Mouse (Mus musculus): ENCODE measurements around the gene Tmem88. TPM values are rescaled to one million over a fixed set of nuclear protein-coding genes. Genes with fewer than 3 reads are reported as not detected.

Gene Tmem88
- polyA plus RNA-seq, 1 experiment from 2014 or later = 9.5 TPM

- Histone ChIP-seq H3K4me3 (replicated peaks) (peak overlapping the region; percentile 73), H3K27me3 (peaks cover 66% of the 10 kb centered on the region), H3K36me3 (no peaks in the 10 kb centered on the region), H3K9me3 (replicated peaks) (no peaks in the 10 kb centered on the region), H3K4me1 (replicated peaks) (peaks cover 69% of the 10 kb centered on the region), H3K27ac (peak overlapping the region; percentile 68), H3K4me2 (peak overlapping the region; percentile 97), H3K9ac (peak overlapping the region; percentile 88)
- DNase-seq = no peak
- WGBS (ENCODE audit: insufficient replicate concordance) = under 1% methylated on average over 22 of the region's 22 CpGs
- ATAC-seq (ENCODE audit: low read depth) = no peak
Observed at GRCm38 (mm10) chr11:69366855-69367615, 31.0 kb downstream of the Tmem88 start.

- 5% methylated on average over 26 of the region's 26 CpGs for WGBS (ENCODE audit: insufficient replicate concordance)
Observed at GRCm38 (mm10) chr11:69366157-69366854, 31.7 kb downstream of the Tmem88 start.

GRCm38 (mm10) chr11:69365722-69366121 lies 32.3 kb downstream of the Tmem88 start:
- peak overlapping the region; percentile 97 for H3K4me2 ChIP-seq
- H3K27ac ChIP-seq = peak overlapping the region; percentile 40
- 51% methylated on average over 6 of the region's 6 CpGs for WGBS (ENCODE audit: insufficient replicate concordance)
- H3K4me3 ChIP-seq (replicated peaks) = peak overlapping the region; percentile 73
- H3K9me3 ChIP-seq (replicated peaks) = no peaks in the 10 kb centered on the region
- DNase-seq (no peak), ATAC-seq (ENCODE audit: low read depth) (no peak)
- peak overlapping the region; percentile 46 for H3K9ac ChIP-seq
- H3K4me1 ChIP-seq (replicated peaks) = peaks cover 56% of the 10 kb centered on the region
- peaks cover 6% of the 10 kb centered on the region; the same call in 1 of the 2 replicates for H3K36me3 ChIP-seq
- H3K27me3 ChIP-seq = peaks cover 56% of the 10 kb centered on the region

More at GRCm38 (mm10) chr11:69366157-69366854, 31.7 kb downstream of the Tmem88 start:
- Histone ChIP-seq H3K9ac (peak overlapping the region; percentile 46), H3K9me3 (replicated peaks) (no peaks in the 10 kb centered on the region), H3K27me3 (peaks cover 60% of the 10 kb centered on the region), H3K27ac (peak overlapping the region; percentile 40), H3K36me3 (0 out of 2 replicates have a peak, but pooled peaks cover under 1% of the 10 kb centered on the region), H3K4me1 (replicated peaks) (peaks cover 61% of the 10 kb centered on the region), H3K4me2 (peak overlapping the region; percentile 97), H3K4me3 (replicated peaks) (peak overlapping the region; percentile 73)
- ATAC-seq (ENCODE audit: low read depth) (peak; percentile 70), DNase-seq (peak; percentile 66)

GRCm38 (mm10) chr11:69364910-69365309 lies 33.1 kb downstream of the Tmem88 start:
- DNase-seq = no peak
- Histone ChIP-seq H3K36me3 (peaks cover 8% of the 10 kb centered on the region; the same call in 1 of the 2 replicates), H3K27me3 (peaks cover 60% of the 10 kb centered on the region), H3K4me3 (replicated peaks) (no peak overlapping the region), H3K9ac (no peak overlapping the region), H3K4me2 (peak overlapping the region; percentile 97), H3K9me3 (replicated peaks) (no peaks in the 10 kb centered on the region), H3K27ac (peak overlapping the region; percentile 40), H3K4me1 (replicated peaks) (peaks cover 50% of the 10 kb centered on the region)
- 29% methylated on average over 6 of the region's 6 CpGs for WGBS (ENCODE audit: insufficient replicate concordance)
- 0 out of 2 replicates have a peak, but pooled peaks have one; percentile 19 for ATAC-seq (ENCODE audit: low read depth)

GRCm38 (mm10) chr11:69364376-69364775 lies 33.7 kb downstream of the Tmem88 start:
- DNase-seq (no peak), ATAC-seq (ENCODE audit: low read depth) (no peak)
- peaks cover 57% of the 10 kb centered on the region for H3K27me3 ChIP-seq
- H3K9me3 ChIP-seq (replicated peaks) = no peaks in the 10 kb centered on the region
- peaks cover 45% of the 10 kb centered on the region for H3K4me1 ChIP-seq (replicated peaks)
- H3K36me3 ChIP-seq = peaks cover 8% of the 10 kb centered on the region; the same call in 1 of the 2 replicates
- WGBS (ENCODE audit: insufficient replicate concordance) = 52% methylated on average over 8 of the region's 8 CpGs
- H3K4me3 ChIP-seq (replicated peaks) = no peak overlapping the region
- H3K4me2 ChIP-seq = peak overlapping the region; percentile 97
- H3K9ac ChIP-seq = no peak overlapping the region
- H3K27ac ChIP-seq = peak overlapping the region; percentile 39; the same call in 1 of the 2 replicates

GRCm38 (mm10) chr11:69362479-69362878 lies 35.6 kb downstream of the Tmem88 start:
- ATAC-seq (ENCODE audit: low read depth) = no peak

GRCm38 (mm10) chr11:69362021-69362420 lies 36.0 kb downstream of the Tmem88 start:
- H3K27me3 ChIP-seq = peaks cover 34% of the 10 kb centered on the region
- peaks cover 21% of the 10 kb centered on the region; the same call in 1 of the 2 replicates for H3K36me3 ChIP-seq
- WGBS (ENCODE audit: insufficient replicate concordance) = 82% methylated on average over 7 of the region's 7 CpGs
- H3K9me3 ChIP-seq (replicated peaks) = no peaks in the 10 kb centered on the region
- no peak overlapping the region for H3K4me3 ChIP-seq (replicated peaks)
- no peak overlapping the region for H3K9ac ChIP-seq
- DNase-seq (no peak), ATAC-seq (ENCODE audit: low read depth) (no peak)
- H3K4me2 ChIP-seq = no peak overlapping the region
- peaks cover 27% of the 10 kb centered on the region for H3K4me1 ChIP-seq (replicated peaks)
- no peak overlapping the region for H3K27ac ChIP-seq

More at GRCm38 (mm10) chr11:69362479-69362878, 35.6 kb downstream of the Tmem88 start:
- no peak overlapping the region for H3K4me2 ChIP-seq
- H3K4me1 ChIP-seq (replicated peaks) = peaks cover 32% of the 10 kb centered on the region
- H3K4me3 ChIP-seq (replicated peaks) = no peak overlapping the region
- no peak overlapping the region for H3K9ac ChIP-seq
- 84% methylated on average over 2 of the region's 2 CpGs for WGBS (ENCODE audit: insufficient replicate concordance)
- no peak for DNase-seq
- peaks cover 38% of the 10 kb centered on the region for H3K27me3 ChIP-seq
- no peaks in the 10 kb centered on the region for H3K9me3 ChIP-seq (replicated peaks)
- peaks cover 20% of the 10 kb centered on the region; the same call in 1 of the 2 replicates for H3K36me3 ChIP-seq
- H3K27ac ChIP-seq = no peak overlapping the region

- no peak overlapping the region for H3K4me3 ChIP-seq (replicated peaks)
- peaks cover 8% of the 10 kb centered on the region for H3K27me3 ChIP-seq
- 73% methylated on average over 12 of the region's 12 CpGs for WGBS (ENCODE audit: insufficient replicate concordance)
- ATAC-seq (ENCODE audit: low read depth) = no peak
- no peaks in the 10 kb centered on the region for H3K4me1 ChIP-seq (replicated peaks)
- no peak overlapping the region for H3K27ac ChIP-seq
- H3K9me3 ChIP-seq (replicated peaks) = no peaks in the 10 kb centered on the region
- DNase-seq = no peak
- H3K9ac ChIP-seq = no peak overlapping the region
- H3K4me2 ChIP-seq = no peak overlapping the region
- peaks cover 43% of the 10 kb centered on the region for H3K36me3 ChIP-seq
Observed at GRCm38 (mm10) chr11:69357690-69358089, 40.3 kb downstream of the Tmem88 start.

- Histone ChIP-seq H3K9ac (no peak overlapping the region), H3K4me1 (replicated peaks) (no peaks in the 10 kb centered on the region), H3K4me2 (no peak overlapping the region), H3K36me3 (peaks cover 45% of the 10 kb centered on the region), H3K27ac (no peak overlapping the region), H3K4me3 (replicated peaks) (no peak overlapping the region), H3K27me3 (peaks cover 8% of the 10 kb centered on the region), H3K9me3 (replicated peaks) (no peaks in the 10 kb centered on the region)
- 82% methylated on average over 5 of the region's 5 CpGs for WGBS (ENCODE audit: insufficient replicate concordance)
- no peak for ATAC-seq (ENCODE audit: low read depth)
- DNase-seq = no peak
Observed at GRCm38 (mm10) chr11:69356544-69356943, 41.5 kb downstream of the Tmem88 start.

All from liver, embryonic 13.5 days (tissue).